Mouse (Mus musculus) lung, embryonic 16.5 days (tissue): ENCODE measurements around the gene Dlst. TPM values are rescaled to one million over a fixed set of nuclear protein-coding genes. Genes with fewer than 3 reads are reported as not detected.

Experiments
- ATAC-seq: fragments of 200-750 bp; cut with Nextera tagmentation; 2 replicates; pipeline ENCODE4 v1.8.0; 2017; ENCODE audit warnings: low read depth, mild to moderate bottlenecking, moderate library complexity
- H3K27ac ChIP-seq: fragments of 300-500 bp; sonication (generic); 2 replicates; pipeline ENCODE4 v1.5.1; 2014; ENCODE audit warnings: mild to moderate bottlenecking, control low read depth, low read length
- H3K27me3 ChIP-seq: fragments of 300-500 bp; sonication (generic); 2 replicates; pipeline ENCODE4 v1.6.1; 2014; ENCODE audit warnings: low read depth, low read length, mixed read lengths; ENCODE audit not compliant: control insufficient read depth, insufficient read depth
- H3K36me3 ChIP-seq: fragments of 300-500 bp; sonication (generic); 2 replicates; pipeline ENCODE4 v1.6.1; 2014; ENCODE audit warnings: low read length; ENCODE audit not compliant: control insufficient read depth, insufficient read depth
- H3K4me1 ChIP-seq: fragments of 300-500 bp; sonication (generic); replicated peaks from 2 replicates; pipeline ENCODE4 v1.6.1; 2014; ENCODE audit warnings: low read length, mixed read lengths; ENCODE audit not compliant: control insufficient read depth, insufficient read depth
- H3K4me2 ChIP-seq: fragments of 300-500 bp; sonication (generic); 2 replicates; pipeline ENCODE4 v1.6.1; 2014; ENCODE audit warnings: low read depth, low read length, control low read depth
- H3K4me3 ChIP-seq: fragments of 300-500 bp; sonication (generic); 2 replicates; pipeline ENCODE4 v1.5.1; 2014; ENCODE audit warnings: mild to moderate bottlenecking, low read length, control low read depth
- H3K9ac ChIP-seq: fragments of 300-500 bp; sonication (generic); 2 replicates; pipeline ENCODE4 v1.6.1; 2014; ENCODE audit warnings: low read length, control low read depth
- H3K9me3 ChIP-seq: fragments of 300-500 bp; sonication (generic); 2 replicates; pipeline ENCODE4 v1.6.1; 2016; ENCODE audit warnings: low read length; ENCODE audit not compliant: control insufficient read depth
- WGBS: fragments of 180-500 bp; shearing (Covaris S2); extraction: QIAGEN DNeasy Blood & Tissue Kit; methylation state at CpG from one replicate; pipeline ENCODE4 v1.1.7; 2014; 5-methylcytosine and 5-hydroxymethylcytosine counted together
- polyA plus RNA-seq: library from polyadenylated mRNA; unstranded; fragments of >200 nt; fragmentation: Nextera tagmentation; extraction: Ambion mirVana; gene quantifications from 2 replicates; pipeline ENCODE4 v1.2.1, GENCODE M21; 2015

Dlst gene
- polyA plus RNA-seq, 1 experiment from 2014 or later = 110 TPM

- peaks cover 2% of the 10 kb centered on the region; the same call in 1 of the 2 replicates for H3K27me3 ChIP-seq
- H3K4me1 ChIP-seq = peaks cover 3% of the 10 kb centered on the region; the same call in 1 of the 2 replicates
- no peak overlapping the region for H3K27ac ChIP-seq
- no peak overlapping the region for H3K4me3 ChIP-seq
- no peaks in the 10 kb centered on the region for H3K9me3 ChIP-seq
- WGBS = 13% methylated on average over 6 of the region's 6 CpGs
- no peaks in the 10 kb centered on the region for H3K36me3 ChIP-seq
- no peak overlapping the region for H3K4me2 ChIP-seq
- no peak overlapping the region for H3K9ac ChIP-seq
- 0 out of 2 replicates have a peak, but pooled peaks have one; percentile 41 for ATAC-seq
Observed at GRCm38 (mm10) chr12:85156324-85156723, 45.7 kb downstream of the Dlst start.

DNA sequence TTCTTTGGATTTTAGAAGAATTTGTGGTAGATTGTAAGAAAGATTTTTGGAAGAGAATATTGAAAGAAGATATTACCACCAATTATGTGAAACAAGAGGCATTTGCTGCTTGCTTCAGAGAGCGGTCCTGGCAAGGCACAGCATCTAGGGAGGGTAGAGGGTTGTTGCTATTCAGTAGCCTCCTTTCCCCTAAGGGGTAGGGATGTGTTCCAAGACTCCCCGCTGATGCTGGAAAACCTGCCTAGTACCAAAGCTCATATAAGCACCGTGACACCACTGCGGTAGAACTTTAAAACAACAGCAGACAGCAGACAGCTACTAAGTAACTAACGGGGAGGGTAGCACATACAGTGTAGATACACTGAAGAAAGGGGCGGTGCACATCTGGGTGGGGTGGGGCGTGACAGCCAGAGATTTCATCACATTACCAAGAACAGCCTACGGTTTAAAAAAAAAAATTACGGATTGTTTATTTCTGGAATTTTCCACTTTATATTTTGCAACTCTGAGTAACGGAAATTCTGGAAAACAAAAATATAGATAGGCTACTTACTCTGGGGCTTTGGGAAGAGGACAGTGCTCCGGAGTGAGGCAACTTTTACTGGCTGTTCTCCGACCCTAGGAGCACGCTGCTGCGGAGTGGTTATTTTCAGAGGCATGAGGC lies 47.3 kb downstream of the Dlst start:
- H3K4me1 ChIP-seq = 0 out of 2 replicates have a peak, but pooled peaks cover 2% of the 10 kb centered on the region
- H3K36me3 ChIP-seq = no peaks in the 10 kb centered on the region
- no peak overlapping the region for H3K4me2 ChIP-seq
- H3K4me3 ChIP-seq = no peak overlapping the region
- no peak for ATAC-seq
- H3K9ac ChIP-seq = no peak overlapping the region
- no peak overlapping the region for H3K27ac ChIP-seq
- WGBS = 80% methylated on average over 14 of the region's 14 CpGs
- no peaks in the 10 kb centered on the region for H3K27me3 ChIP-seq
- H3K9me3 ChIP-seq = no peaks in the 10 kb centered on the region

DNA sequence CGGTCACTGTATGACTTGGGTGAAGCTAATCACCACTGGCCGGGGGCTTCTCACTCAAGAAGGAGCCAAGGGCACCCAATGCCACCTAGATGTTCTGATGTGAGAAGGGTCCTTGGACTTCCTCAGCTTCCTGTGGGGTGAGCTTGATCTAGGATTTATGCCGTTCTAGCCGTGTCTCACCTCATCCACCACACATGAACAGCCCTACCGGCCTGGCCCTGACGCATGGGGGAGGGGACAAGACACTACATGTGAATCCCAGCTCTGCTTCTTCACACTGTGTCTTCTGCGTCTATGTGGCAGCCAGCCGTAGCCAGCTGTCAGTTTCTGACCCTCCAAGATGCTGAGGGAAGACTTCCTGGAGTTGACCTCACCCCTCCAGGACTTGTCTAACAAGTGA lies 48.2 kb downstream of the Dlst start:
- Histone ChIP-seq H3K4me3 (no peak overlapping the region), H3K36me3 (no peaks in the 10 kb centered on the region), H3K9me3 (no peaks in the 10 kb centered on the region), H3K4me1 (0 out of 2 replicates have a peak, but pooled peaks cover 2% of the 10 kb centered on the region), H3K27ac (no peak overlapping the region), H3K27me3 (no peaks in the 10 kb centered on the region), H3K4me2 (no peak overlapping the region), H3K9ac (no peak overlapping the region)
- 77% methylated on average over 8 of the region's 8 CpGs for WGBS
- ATAC-seq = no peak

DNA sequence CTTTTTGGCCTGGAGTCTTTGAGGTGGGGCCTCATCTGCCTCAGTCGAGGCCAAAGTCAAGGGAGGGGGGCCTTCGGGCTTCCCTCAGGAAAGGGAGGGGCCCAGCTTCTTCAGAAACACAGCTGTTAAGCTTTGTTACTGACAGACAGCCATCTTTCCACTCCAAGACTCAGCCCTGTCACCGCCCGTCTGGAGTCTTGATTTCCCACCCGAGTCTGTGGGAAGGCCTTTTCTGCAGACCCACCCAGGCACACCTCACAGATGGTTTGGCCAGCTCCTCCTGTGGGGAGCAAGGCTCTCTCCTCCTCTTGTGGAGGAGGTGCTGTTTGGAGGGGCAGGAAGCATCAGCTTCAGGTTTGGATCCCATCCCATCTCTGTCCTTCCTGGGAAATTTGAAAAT lies 49.0 kb downstream of the Dlst start:
- no peaks in the 10 kb centered on the region for H3K9me3 ChIP-seq
- no peak overlapping the region for H3K27ac ChIP-seq
- no peak overlapping the region for H3K9ac ChIP-seq
- no peak overlapping the region for H3K4me2 ChIP-seq
- H3K36me3 ChIP-seq = no peaks in the 10 kb centered on the region
- H3K4me3 ChIP-seq = no peak overlapping the region
- ATAC-seq = no peak
- H3K27me3 ChIP-seq = no peaks in the 10 kb centered on the region
- 61% methylated on average over 5 of the region's 5 CpGs for WGBS
- 0 out of 2 replicates have a peak, but pooled peaks cover 2% of the 10 kb centered on the region for H3K4me1 ChIP-seq

- Histone ChIP-seq H3K9ac (no peak overlapping the region), H3K4me2 (no peak overlapping the region), H3K36me3 (no peaks in the 10 kb centered on the region), H3K27ac (no peak overlapping the region), H3K9me3 (no peaks in the 10 kb centered on the region), H3K4me3 (no peak overlapping the region), H3K27me3 (no peaks in the 10 kb centered on the region), H3K4me1 (peaks cover 8% of the 10 kb centered on the region)
- 82% methylated on average over 5 of the region's 5 CpGs for WGBS
- no peak for ATAC-seq
Observed at GRCm38 (mm10) chr12:85164996-85165395, 54.4 kb downstream of the Dlst start.

DNA sequence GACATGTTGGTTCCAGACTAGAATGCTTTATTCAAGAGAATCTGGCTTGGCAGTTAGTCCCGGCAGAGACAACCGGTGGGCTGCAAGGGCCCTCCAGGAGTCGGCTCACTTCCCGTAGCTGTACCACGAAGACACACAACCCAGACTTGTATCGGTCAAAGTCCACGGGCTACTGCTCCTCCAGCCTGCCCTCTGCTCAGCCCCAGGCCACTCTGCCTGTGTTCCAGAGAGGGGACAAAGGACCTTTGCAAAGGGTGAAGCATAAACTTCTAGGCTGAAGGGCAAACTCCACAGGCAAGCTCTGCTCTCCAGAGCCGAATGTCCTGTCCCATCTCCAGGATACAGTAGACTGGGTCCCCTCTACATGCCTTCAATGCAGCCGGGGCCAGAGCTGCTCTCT lies 56.0 kb downstream of the Dlst start:
- no peaks in the 10 kb centered on the region for H3K36me3 ChIP-seq
- H3K9ac ChIP-seq = no peak overlapping the region
- H3K9me3 ChIP-seq = no peaks in the 10 kb centered on the region
- no peak overlapping the region for H3K4me3 ChIP-seq
- H3K27ac ChIP-seq = no peak overlapping the region
- H3K27me3 ChIP-seq = no peaks in the 10 kb centered on the region
- H3K4me1 ChIP-seq = peaks cover 8% of the 10 kb centered on the region
- no peak for ATAC-seq
- no peak overlapping the region for H3K4me2 ChIP-seq
- WGBS = 87% methylated on average over 9 of the region's 9 CpGs

GRCm38 (mm10) chr12:85169117-85169858 lies 58.7 kb downstream of the Dlst start:
- Histone ChIP-seq H3K9ac (peak overlapping the region; percentile 13; the same call in 1 of the 2 replicates), H3K27me3 (no peaks in the 10 kb centered on the region), H3K4me1 (peaks cover 13% of the 10 kb centered on the region), H3K36me3 (no peaks in the 10 kb centered on the region), H3K4me3 (0 out of 2 replicates have a peak overlapping the region, but pooled peaks have one; percentile 4), H3K9me3 (no peaks in the 10 kb centered on the region), H3K27ac (no peak overlapping the region), H3K4me2 (peak overlapping the region; percentile 23)
- 33% methylated on average over 27 of the region's 27 CpGs for WGBS
- ATAC-seq = peak; percentile 76

DNA sequence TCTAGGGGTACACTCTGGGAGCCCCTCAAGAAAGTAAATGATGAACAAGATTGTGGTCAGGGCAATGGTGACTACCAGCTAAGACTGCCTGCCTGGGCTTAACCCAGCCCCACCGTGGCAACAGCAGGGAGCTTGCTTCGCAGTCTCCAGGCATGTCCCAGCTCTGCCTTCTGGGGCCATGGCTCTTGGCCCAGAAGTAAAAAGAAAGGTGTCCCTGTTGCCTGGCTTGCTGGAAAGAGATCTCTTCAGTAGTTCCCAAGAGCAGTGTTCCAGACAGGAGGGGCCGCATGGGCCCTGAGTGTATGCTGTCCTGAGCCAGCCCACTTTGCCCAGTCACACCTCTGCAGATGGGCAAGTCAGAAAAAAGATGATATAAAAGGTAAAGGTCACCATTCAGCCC lies 59.2 kb downstream of the Dlst start:
- 0 out of 2 replicates have a peak, but pooled peaks have one; percentile 6 for ATAC-seq
- Histone ChIP-seq H3K27me3 (no peaks in the 10 kb centered on the region), H3K36me3 (no peaks in the 10 kb centered on the region), H3K4me3 (no peak overlapping the region), H3K9ac (no peak overlapping the region; the same call in 1 of the 2 replicates), H3K9me3 (no peaks in the 10 kb centered on the region), H3K27ac (no peak overlapping the region), H3K4me1 (peaks cover 13% of the 10 kb centered on the region), H3K4me2 (no peak overlapping the region; the same call in 1 of the 2 replicates)
- 58% methylated on average over 3 of the region's 3 CpGs for WGBS

- H3K4me1 ChIP-seq = peaks cover 15% of the 10 kb centered on the region
- no peaks in the 10 kb centered on the region for H3K27me3 ChIP-seq
- no peak overlapping the region for H3K9ac ChIP-seq
- WGBS = 78% methylated on average over 11 of the region's 11 CpGs
- H3K36me3 ChIP-seq = no peaks in the 10 kb centered on the region
- H3K9me3 ChIP-seq = no peaks in the 10 kb centered on the region
- H3K4me2 ChIP-seq = no peak overlapping the region
- ATAC-seq = no peak
- no peak overlapping the region for H3K27ac ChIP-seq
- H3K4me3 ChIP-seq = no peak overlapping the region
Observed at GRCm38 (mm10) chr12:85170284-85170947, 59.8 kb downstream of the Dlst start.
